Mouse (Mus musculus) right cerebral cortex, adult 18-20 months (tissue): ENCODE measurements at regions not wholly inside any gene's neighbourhood (a gene's known extent, or its start where the extent isn't known, plus 50 kb on each side); places are given as distances from the start of the nearest gene placed in this dataset.
"Not testable (repeated sequence)": the region's sequence is repeated elsewhere in the genome, so short reads cannot be mapped to it uniquely, and the experiment has no call there.

Experiments
- DNase-seq: peaks from one replicate; pipeline ENCODE4 v3.0.0; 2022; ENCODE audit warnings: mixed read lengths

- no peak for DNase-seq
Observed at GRCm38 (mm10) chr5:97831421-97831820, 199.4 kb downstream of the Antxr2 start.

GRCm38 (mm10) chr5:97817485-97817884, 213.4 kb downstream of the Antxr2 start:
- DNase-seq: no peak

GRCm38 (mm10) chr5:97815357-97815756, 215.5 kb downstream of the Antxr2 start:
- DNase-seq: no peak

- no peak for DNase-seq
Observed at GRCm38 (mm10) chr5:97814700-97815099, 216.1 kb downstream of the Antxr2 start.

DNA sequence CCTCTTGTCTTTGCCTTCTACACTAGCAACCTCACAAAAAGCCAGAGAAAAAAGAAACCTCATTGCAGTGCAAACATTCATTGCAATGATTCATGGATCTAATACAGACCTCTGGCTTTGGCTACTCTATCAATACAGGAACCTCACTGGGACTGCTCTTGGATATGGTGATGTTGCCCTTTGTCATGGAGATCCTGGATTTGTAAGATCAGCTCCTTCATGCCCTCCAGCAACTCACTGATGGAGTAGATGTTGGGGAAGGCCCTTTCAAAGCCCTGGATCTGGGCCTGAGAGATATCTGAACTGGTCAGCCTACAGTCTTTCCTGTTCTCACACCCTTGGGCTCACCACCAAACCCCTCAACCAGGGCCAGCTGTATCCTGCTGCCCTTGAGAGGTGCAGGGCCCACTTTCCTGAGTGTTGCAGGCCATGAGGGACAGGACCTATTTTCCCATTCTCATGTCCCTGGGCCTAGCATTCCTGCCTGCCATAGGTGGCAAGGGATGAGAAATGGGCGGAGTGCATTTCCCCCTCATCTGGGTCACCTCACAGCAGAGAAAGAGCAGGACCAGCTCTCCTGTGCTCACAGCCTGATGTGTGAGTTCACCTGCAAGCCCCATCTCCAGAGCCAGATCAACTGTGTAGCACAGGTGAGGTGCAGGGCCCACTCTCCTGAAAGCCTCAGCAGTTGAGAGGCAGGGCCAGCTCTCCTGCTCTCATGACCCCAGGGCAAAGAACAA, 218.1 kb downstream of the Antxr2 start:
- no peak for DNase-seq

DNA sequence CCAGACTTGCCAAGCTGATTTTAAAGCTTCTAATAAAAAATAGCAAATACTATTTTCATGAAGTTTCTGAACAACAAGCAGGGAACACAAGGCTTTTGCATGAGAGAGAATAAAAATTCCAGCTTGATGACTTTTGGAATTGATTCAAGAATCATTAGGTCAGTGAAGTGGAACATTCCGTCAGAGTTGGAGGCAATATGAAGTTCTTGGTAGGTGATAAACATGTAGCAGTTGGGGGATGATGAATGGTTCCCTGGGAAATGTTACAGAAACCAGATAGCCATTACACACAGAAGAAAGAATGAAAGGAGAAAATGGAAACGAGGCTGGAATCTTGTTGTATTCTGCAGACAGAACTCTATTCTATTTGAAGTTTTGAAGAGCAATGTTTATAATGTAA, 221.8 kb downstream of the Antxr2 start:
- no peak for DNase-seq

GRCm38 (mm10) chr5:97807171-97807570, 223.7 kb downstream of the Antxr2 start:
- DNase-seq: no peak

DNA sequence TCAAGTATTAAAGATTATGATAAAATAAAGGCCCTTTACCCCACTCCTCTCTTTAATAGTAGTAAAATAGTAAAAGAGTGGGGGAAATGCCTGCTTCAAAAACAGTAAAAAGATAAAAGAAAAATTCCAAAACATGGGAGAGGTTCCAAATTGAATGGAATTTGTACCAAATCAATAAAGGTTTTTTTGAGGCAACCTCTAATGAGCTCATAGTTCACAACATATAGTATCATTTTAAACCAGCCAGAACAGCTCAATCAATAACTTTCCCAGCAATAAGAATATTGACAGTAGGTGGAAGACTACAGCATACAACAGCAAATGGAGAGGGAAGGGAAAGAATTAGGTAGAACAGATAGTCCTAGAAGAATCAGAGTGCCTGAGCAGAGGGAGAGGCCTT, 224.1 kb downstream of the Antxr2 start:
- DNase-seq: no peak

DNA sequence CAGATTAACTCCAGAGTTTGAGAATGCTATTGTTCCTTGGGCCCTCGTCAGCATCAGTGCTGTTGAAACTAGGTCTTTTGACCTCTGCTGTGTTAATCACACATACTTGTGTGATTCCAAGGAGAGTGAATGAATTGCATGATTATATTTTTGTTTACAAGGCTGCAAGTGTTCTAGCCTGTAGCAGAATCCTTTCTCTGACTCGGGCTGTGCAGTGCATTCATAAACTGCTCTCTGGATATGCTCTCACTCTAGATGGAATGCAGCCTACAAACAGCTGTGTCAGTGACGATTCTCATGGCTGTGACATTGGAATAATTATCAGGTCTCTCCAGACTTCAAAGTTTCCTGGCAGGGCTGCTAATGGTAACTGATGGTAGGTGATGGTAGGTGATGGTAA, 230.8 kb downstream of the Antxr2 start:
- no peak for DNase-seq

- DNase-seq: no peak
Observed at GRCm38 (mm10) chr5:97788175-97788574, 242.7 kb downstream of the Antxr2 start.

- no peak for DNase-seq
Observed at GRCm38 (mm10) chr5:97787001-97787400, 243.8 kb downstream of the Antxr2 start.

DNA sequence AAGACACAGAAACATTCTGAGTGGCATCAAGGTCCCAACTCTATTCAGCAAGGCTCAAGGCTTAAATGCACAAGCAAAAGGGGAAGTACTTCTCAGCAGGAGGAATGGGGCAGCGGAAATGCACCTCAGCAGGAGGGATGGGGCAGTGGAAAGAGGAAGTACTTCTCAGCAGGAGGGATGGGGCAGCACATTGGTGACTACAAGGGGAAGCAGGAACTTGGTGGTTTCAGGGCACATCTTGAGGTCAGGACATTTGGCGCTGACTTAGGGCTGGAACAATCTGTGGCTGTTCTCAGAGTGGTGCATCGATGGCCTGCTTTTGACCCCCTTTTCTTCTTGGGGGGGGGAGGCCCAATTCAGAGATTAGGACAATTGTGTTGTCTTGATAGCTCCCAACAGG, 255.7 kb downstream of the Antxr2 start:
- not testable (repeated sequence) for DNase-seq

DNA sequence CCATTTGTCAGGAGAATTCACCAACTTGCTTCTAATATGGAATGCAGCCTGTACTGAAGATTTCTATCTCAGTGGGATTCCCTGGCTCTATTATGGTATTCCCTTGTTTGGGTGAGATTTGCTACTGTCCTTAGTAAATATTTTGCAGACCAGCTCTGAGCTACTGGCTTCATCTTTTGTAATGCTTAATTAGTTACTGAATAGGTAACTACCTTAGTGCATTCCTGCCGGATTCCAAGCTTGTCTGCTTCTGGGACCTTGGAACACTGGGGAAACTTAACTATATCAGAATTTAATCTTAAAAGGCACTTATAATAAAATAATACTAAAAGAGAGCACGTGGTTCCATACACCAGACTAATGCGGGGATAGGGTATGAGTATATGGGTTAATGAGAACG, 257.4 kb downstream of the Antxr2 start:
- DNase-seq: not testable (repeated sequence)

DNA sequence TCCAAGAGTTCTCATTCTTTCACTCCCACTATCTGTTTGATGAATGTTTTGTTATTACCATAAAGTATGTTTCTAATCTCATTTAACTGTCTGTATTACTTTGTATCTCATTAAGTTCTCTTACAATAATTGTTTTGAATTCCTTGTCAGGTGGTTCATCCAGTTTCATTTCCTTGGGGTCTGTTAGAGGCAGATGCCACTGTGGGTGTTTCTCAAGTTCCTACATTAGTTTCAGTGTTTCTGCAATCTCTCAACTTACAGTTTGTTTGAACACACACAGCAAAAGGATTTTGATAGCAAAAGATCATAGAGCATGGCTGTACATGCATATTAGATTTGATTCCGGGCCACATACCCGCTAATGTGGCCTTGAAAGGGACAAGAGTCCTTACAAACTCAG, 280.5 kb upstream of the Gk2 start:
- DNase-seq: no peak

GRCm38 (mm10) chr5:97730920-97731319, 274.1 kb upstream of the Gk2 start:
- DNase-seq: no peak

DNA sequence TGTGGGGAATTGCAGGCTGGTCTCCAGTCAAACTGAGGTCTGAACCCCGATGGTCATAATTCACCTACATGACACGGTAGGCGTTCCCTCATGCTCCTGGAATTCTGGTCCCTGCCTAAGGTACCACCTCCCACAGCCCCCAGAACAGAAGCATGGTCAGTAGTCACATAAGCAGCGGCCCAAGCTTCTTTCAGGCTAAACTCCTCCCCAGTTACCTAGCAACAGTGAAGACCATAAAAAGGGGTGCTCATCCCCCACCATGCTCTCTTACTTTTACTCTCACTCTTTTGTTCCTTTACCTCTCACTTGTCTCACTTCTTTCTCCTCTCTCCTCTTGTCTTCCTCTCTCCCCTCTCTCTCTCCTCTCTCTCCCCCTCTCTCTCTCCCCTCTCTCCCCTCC, 262.5 kb upstream of the Gk2 start:
- DNase-seq: not testable (repeated sequence)

DNA sequence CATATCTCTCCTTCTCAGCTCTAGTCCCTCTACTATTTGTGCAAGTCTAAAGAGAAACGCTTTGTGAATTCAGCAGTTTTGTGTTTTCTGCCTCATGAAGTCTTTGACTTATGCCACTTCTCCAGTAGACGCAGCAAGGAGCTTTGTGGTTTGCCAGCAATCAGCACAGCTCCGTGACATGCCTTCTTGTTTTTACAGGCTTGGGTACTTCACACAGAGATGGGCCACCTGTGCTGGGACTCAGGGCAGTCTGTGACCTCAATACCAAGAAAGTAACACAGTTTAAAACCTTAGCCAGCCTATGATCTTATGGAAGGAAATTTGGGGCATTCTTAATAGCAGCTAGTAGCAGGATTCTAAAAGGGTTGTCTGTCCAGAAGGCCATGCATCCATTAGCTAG, 248.4 kb upstream of the Gk2 start:
- no peak for DNase-seq

GRCm38 (mm10) chr5:97700507-97700906, 243.7 kb upstream of the Gk2 start:
- peak; percentile 37 for DNase-seq

DNA sequence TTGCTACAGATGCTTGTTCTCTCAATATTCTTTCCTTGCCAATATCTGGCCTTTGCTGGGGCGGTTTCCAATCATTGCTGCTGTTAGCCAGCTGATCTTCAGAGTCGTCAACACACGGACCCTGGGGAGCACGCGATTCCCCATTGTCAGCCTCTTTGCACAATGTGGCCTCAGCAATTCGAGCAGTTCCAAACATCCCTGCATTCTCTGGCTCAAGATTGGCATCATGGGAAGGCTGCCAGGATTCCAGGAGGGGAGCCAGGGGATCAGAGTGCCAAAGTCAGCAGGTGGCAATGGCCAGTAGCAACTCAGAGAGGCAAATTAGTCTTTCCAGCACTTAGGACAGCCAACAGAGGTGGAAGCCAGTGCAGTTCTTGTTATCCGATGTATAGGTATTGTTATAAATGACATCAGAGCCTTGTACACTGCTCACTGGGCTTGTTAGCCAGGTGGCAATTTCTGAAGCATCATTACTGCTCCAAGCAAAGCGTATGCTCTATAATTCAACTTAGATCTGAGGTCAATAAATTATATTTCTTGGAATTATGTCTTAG, 240.8 kb upstream of the Gk2 start:
- DNase-seq: no peak

DNA sequence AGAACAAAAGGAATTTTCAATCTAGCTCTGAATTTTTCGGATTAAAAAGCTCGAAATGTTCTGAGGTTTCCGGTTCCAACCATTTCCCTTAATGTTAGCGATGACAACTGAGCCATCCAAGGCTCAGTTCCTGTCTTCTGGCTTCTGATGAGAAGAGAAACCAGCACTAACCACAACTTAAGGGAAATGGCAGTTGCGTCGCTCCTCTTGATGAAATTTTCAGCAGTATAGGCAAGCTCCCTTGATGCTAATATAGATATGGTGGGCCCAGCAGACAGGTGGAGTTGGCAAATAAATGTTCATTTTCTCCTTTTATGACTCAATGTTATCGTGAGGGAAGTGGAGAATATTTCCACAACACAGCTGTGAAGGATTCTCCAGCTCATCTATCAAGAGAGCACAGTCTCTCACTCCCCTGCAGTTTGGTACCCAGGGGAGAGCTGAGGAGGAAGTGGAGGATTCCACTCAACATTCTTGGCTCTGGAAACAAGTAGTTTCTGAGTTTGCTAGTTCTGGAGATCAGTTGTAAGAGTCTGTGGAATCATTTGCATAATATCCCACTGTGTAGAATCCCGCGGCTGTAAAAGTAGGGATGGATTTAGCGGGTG, 236.6 kb upstream of the Gk2 start:
- DNase-seq: peak; percentile 22

GRCm38 (mm10) chr5:97685443-97685842, 228.6 kb upstream of the Gk2 start:
- no peak for DNase-seq

DNA sequence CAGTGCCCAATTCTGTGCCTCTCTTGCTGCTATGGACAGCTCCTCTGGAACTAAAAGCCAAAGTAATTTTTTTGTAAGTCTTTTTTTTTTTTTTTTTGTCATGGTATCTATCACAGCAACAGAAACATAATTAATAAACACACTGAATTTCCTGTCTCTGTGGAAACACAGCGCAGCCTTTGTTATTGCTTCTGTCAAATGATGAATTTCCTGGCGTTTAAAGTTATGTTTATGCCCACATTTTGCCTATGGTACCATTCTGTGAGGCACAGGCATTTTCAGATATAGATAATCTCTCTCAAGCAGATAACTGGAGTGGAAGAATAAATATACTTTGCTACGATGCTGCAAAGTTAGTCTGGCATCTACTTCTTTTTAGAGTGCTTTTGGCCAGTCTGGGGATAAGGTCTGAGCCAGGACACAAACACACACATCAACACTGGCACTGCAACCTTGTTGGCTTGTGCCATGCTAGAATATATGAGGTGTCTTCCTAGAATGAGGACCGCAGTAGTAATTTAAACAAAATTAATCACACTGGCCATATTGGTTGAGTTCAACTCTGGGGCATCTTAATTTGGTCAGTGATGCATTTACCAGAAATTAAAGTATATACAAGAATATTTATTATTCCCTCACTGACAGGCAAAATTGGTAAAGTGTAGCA, 227.9 kb upstream of the Gk2 start:
- DNase-seq: no peak

DNA sequence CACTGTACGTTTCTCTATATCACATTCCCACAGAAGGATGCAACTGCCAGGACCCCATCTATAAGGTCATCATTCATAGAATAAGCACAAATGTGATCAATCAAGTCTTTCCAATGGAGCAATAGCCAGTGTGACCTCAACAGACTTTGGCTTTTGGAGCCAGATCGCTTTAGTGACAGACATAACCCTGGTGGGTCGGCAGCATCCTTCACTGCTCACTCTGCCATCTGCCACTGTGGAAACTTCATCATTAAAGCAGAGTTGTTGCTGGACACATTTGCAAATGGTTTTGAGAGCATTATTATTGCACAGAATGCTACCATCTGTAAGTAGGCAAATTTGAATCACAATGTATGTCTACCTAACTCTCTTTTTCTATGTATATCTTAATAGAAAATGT, 212.9 kb upstream of the Gk2 start:
- DNase-seq: no peak
